Mouse (Mus musculus) hindbrain, postnatal 0 days (tissue): Measurements from ENCODE around the gene Rab5if. TPM values are rescaled to one million over a fixed set of nuclear protein-coding genes. Genes with fewer than 3 reads are reported as not detected.
"Not testable (repeated sequence)": the region's sequence is repeated elsewhere in the genome, so short reads cannot be mapped to it uniquely, and the experiment has no call there.

Experiments used
- ATAC-seq: fragments of 200-750 bp; cut with Nextera tagmentation; 2 replicates; pipeline ENCODE4 v1.8.0; 2017; ENCODE audit warnings: mild to moderate bottlenecking, moderate TSS enrichment, moderate library complexity
- DNase-seq: peaks from one replicate; pipeline ENCODE4 v3.0.0-alpha.2; 2015; ENCODE audit warnings: low spot score
- H3K27ac ChIP-seq: fragments of 300-500 bp; sonication (generic); 2 replicates; pipeline ENCODE4 v1.5.1; 2014; ENCODE audit warnings: mild to moderate bottlenecking
- H3K27me3 ChIP-seq: fragments of 300-500 bp; sonication (generic); 2 replicates; pipeline ENCODE4 v1.6.1; 2014; ENCODE audit warnings: low read length, mixed read lengths; ENCODE audit not compliant: insufficient read depth
- H3K36me3 ChIP-seq: fragments of 300-500 bp; sonication (generic); 2 replicates; pipeline ENCODE4 v1.6.1; 2014; ENCODE audit warnings: low read length, mixed read lengths; ENCODE audit not compliant: insufficient read depth
- H3K4me1 ChIP-seq: fragments of 300-500 bp; sonication (generic); 2 replicates; pipeline ENCODE4 v1.6.1; 2014; ENCODE audit warnings: antibody characterized with exemption, low read length, mixed read lengths; ENCODE audit not compliant: insufficient read depth
- H3K4me2 ChIP-seq: fragments of 300-500 bp; sonication (generic); 2 replicates; pipeline ENCODE4 v1.6.1; 2014; ENCODE audit warnings: low read depth, mild to moderate bottlenecking, low read length, moderate library complexity, mixed read lengths
- H3K4me3 ChIP-seq: fragments of 300-500 bp; sonication (generic); 2 replicates; pipeline ENCODE4 v1.5.1; 2014; ENCODE audit warnings: low read length
- H3K9ac ChIP-seq: fragments of 300-500 bp; sonication (generic); replicated peaks from 2 replicates; pipeline ENCODE4 v1.6.1; 2014; ENCODE audit warnings: mild to moderate bottlenecking, low read length, moderate library complexity, mixed read lengths
- H3K9me3 ChIP-seq: fragments of 300-500 bp; sonication (generic); 2 replicates; pipeline ENCODE4 v1.6.1; 2016; ENCODE audit warnings: low read length, mixed read lengths
- CTCF ChIP-seq: IDR thresholded peaks from 2 replicates; pipeline ENCODE4 v1.5.1; 2016; ENCODE audit warnings: antibody characterized with exemption, control low read depth, low read depth
- WGBS: fragments of 180-500 bp; shearing (Covaris S2); extraction: QIAGEN DNeasy Blood & Tissue Kit; methylation state at CpG from one replicate; pipeline ENCODE4 v1.1.7; 2014; 5-methylcytosine and 5-hydroxymethylcytosine counted together
- polyA plus RNA-seq: library from polyadenylated mRNA; unstranded; fragments of >200 nt; fragmentation: Nextera tagmentation; extraction: Ambion mirVana; gene quantifications from 2 replicates; pipeline ENCODE4 v1.2.1, GENCODE M21; 2015
- total RNA-seq: library from RNA; depleted of rRNA; stranded (reverse); fragments of >200 nt; gene quantifications from 2 replicates; pipeline ENCODE4 v1.2.3, GENCODE M21; 2014

Gene Rab5if
- total and polyA plus RNA-seq, 2 experiments from 2014 or later = 135 to 158 TPM

DNA sequence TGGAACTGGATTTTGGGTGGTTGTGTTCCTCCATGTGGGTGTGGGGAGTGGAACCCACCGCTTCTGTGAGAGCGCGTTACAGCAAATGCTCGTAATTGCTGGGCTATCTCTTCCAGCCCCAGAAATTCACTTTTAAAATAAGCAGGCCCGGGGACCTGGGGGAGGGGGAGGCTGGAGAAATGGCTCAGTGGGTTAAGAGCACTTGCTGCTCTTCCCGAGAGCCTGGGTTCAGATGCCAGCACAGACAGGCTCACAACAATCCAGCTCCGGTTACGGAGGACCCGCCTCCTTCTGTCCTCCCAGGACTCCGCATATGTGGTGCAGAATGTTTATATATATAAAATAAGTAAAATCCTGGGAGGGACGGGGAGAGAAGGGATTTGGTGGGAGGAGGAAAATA is 20.2 kb upstream of the Rab5if start:
- TF ChIP-seq CTCF = no peak
- H3K4me2 ChIP-seq = peak overlapping the region; percentile 77
- H3K9ac ChIP-seq = peak overlapping the region; percentile 19; the same call in 1 of the 2 replicates
- ATAC-seq = no peak
- DNase-seq = no peak
- H3K4me1 ChIP-seq = peaks cover 19% of the 10 kb centered on the region; the same call in 1 of the 2 replicates
- H3K27ac ChIP-seq = no peak overlapping the region
- no peaks in the 10 kb centered on the region for H3K36me3 ChIP-seq
- no peaks in the 10 kb centered on the region for H3K27me3 ChIP-seq
- H3K9me3 ChIP-seq = no peaks in the 10 kb centered on the region
- WGBS = 31% methylated on average over 11 of the region's 11 CpGs
- no peak overlapping the region for H3K4me3 ChIP-seq

DNA sequence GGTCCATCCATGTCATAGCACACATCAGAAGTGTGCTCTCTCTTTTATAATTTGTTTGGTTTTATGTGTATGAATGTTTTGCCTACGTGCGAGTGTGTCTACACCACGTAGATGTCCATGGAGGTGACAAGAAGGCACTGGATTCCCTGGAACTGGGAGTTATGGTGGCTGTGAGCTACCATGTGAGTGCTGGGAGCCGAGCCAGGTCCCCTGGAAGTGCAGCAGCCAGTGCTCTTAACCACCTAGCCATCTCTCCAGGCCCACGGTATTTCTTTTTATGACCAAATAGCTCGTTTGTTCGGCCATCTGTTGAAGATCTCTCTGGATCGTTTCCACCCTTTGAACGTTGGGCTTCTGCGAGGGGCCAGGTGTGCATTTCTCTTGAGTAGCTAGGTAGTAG is 19.6 kb upstream of the Rab5if start:
- peaks cover 19% of the 10 kb centered on the region; the same call in 1 of the 2 replicates for H3K4me1 ChIP-seq
- DNase-seq (no peak), ATAC-seq (no peak)
- no peak overlapping the region for H3K4me3 ChIP-seq
- H3K27me3 ChIP-seq = no peaks in the 10 kb centered on the region
- TF ChIP-seq CTCF = no peak
- H3K36me3 ChIP-seq = no peaks in the 10 kb centered on the region
- no peaks in the 10 kb centered on the region for H3K9me3 ChIP-seq
- WGBS = 63% methylated on average over 10 of the region's 10 CpGs
- H3K27ac ChIP-seq = no peak overlapping the region
- H3K9ac ChIP-seq = no peak overlapping the region
- H3K4me2 ChIP-seq = no peak overlapping the region

DNA sequence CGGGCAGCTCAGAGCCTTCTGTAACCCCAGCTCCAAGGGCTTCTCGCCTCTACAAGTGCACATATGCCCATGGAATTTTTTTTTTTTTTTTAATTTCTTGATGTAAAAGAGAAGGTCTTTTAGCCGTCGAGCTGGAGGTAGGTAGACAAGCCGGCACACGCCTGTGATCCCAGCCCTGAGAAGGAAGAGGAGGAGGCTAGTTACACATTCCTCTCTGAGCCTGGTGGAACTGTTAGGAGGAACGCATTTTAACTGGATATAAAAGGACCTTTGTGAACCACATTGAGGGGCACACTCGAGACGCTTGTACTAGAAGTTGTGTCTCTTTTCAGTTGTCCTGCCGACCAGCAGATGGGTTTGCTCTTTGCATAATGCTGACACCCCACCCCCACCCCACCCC is 18.2 kb upstream of the Rab5if start:
- WGBS = 33% methylated on average over 10 of the region's 10 CpGs
- no peak; the same call in 1 of the 2 replicates for ATAC-seq
- H3K4me3 ChIP-seq = no peak overlapping the region
- H3K4me2 ChIP-seq = no peak overlapping the region
- H3K9ac ChIP-seq = no peak overlapping the region
- no peaks in the 10 kb centered on the region for H3K9me3 ChIP-seq
- no peak for TF ChIP-seq CTCF
- no peaks in the 10 kb centered on the region for H3K36me3 ChIP-seq
- H3K27ac ChIP-seq = no peak overlapping the region
- DNase-seq = peak; percentile 21
- H3K27me3 ChIP-seq = no peaks in the 10 kb centered on the region
- H3K4me1 ChIP-seq = peaks cover 18% of the 10 kb centered on the region; the same call in 1 of the 2 replicates

DNA sequence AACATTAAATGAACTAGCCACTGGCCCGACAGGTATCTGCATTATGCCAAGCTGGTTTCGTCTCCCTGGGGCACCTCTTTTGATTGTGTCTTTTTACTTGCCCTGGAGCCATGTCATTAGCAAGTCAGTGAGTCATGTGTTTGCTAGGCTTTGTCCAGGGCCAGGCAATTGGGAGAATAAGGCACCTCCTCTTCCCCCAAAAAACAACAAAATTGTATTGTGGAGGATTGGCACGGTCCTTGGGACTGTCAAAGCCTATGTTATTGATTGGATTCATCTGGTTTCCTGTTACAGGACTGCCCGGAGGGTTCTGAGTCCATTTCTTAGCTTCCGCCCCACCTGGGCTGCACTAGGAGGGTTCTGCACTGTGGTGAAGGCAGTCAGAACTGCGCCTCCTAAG is 15.3 kb upstream of the Rab5if start:
- no peaks in the 10 kb centered on the region for H3K36me3 ChIP-seq
- no peak for TF ChIP-seq CTCF
- H3K27me3 ChIP-seq = no peaks in the 10 kb centered on the region
- WGBS = 58% methylated on average over 6 of the region's 6 CpGs
- H3K4me2 ChIP-seq = no peak overlapping the region
- H3K9ac ChIP-seq = no peak overlapping the region
- H3K9me3 ChIP-seq = no peaks in the 10 kb centered on the region
- DNase-seq (no peak), ATAC-seq (no peak)
- H3K4me1 ChIP-seq = peaks cover 9% of the 10 kb centered on the region; the same call in 1 of the 2 replicates
- H3K4me3 ChIP-seq = no peak overlapping the region
- no peak overlapping the region for H3K27ac ChIP-seq

DNA sequence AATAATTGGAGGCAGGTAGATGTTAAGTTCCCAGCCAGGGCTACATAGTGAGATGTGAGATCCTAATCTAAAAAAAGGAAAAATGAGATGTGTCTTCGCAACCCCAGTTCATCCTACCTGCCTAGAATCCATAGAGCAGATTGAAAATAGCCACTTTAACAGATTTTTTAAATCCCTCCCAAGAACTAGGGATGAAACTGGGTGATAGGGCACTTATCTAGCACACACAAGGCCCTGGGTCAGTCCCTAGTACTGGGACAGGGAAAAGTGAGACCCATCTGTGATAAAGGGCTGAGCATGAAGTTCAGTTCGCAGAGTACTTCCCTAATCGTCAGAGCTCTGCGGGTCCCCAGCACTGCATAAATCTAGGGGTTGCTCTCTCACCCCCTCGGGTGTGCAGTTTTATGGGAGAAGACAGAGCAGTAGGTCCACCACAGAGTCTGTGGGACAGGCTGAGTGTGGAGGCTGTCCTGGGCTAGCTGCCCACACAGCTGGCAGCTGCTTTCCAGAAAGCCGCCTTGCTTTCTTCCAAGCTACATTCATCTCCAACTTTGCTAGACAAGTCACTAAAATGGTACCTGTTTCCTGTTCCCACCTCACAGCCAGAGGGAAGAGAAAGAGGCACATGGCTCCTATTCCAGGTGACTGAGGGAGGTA is 14.3 kb upstream of the Rab5if start:
- H3K9ac ChIP-seq = no peak overlapping the region
- no peak for TF ChIP-seq CTCF
- ATAC-seq (no peak), DNase-seq (no peak)
- H3K4me3 ChIP-seq = no peak overlapping the region
- H3K4me2 ChIP-seq = no peak overlapping the region
- H3K27ac ChIP-seq = no peak overlapping the region
- no peaks in the 10 kb centered on the region for H3K36me3 ChIP-seq
- no peaks in the 10 kb centered on the region for H3K9me3 ChIP-seq
- H3K4me1 ChIP-seq = 0 out of 2 replicates have a peak, but pooled peaks cover 9% of the 10 kb centered on the region
- H3K27me3 ChIP-seq = no peaks in the 10 kb centered on the region
- 78% methylated on average over 6 of the region's 6 CpGs for WGBS

DNA sequence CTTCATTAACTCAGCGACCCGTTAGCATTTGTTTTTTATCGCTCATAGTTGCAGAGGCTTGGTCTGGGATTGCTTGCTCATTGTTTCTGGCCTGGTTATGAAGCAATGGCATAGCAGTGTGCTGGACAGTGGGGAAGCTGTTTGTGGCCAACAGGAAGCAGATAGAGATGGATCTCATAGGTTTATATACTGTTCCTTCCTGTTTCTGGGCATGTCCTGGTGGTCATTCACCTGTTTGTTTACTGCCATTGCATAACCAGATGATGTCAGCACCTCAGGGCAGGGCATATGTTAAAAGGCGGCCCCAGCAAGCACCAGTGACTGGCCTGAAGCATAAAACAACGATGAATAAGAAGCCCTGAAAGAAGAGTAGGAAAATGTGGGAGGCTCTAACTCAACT is 12.4 kb upstream of the Rab5if start:
- WGBS = 87% methylated on average over 5 of the region's 5 CpGs
- ATAC-seq = no peak
- no peaks in the 10 kb centered on the region for H3K36me3 ChIP-seq

DNA sequence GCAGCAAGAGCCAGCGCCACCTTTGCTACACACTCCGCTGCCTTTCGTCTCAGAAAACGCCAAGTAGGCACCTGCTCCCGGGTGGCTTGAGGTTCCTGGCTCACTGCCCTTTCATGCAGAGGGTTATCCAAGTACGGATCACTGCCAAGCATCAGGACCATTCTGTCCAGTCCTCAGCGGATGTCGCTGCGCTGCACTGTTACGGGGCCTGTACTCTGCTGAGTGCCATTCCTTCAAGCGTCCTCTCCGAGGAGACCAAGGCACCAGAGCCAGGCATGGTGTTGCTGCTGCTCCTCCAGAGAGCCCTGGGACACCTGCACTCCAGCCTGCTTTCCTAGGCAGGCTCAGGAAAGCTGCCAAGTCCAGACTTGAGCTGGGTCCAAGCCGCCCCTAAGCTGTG is 9.3 kb upstream of the Rab5if start:
- not testable (repeated sequence) for DNase-seq, H3K4me1 ChIP-seq, H3K36me3 ChIP-seq, H3K27ac ChIP-seq, H3K9me3 ChIP-seq, H3K9ac ChIP-seq, H3K27me3 ChIP-seq, H3K4me2 ChIP-seq, H3K4me3 ChIP-seq
- 53% methylated on average over 8 of the region's 13 CpGs for WGBS
- ATAC-seq = peak; percentile 70

More for the DNA sequence above, 12.4 kb upstream of the Rab5if start:
- no peaks in the 10 kb centered on the region for H3K9me3 ChIP-seq
- H3K4me1 ChIP-seq = 0 out of 2 replicates have a peak, but pooled peaks cover 3% of the 10 kb centered on the region
- no peak overlapping the region for H3K4me3 ChIP-seq
- H3K4me2 ChIP-seq = no peak overlapping the region
- H3K27me3 ChIP-seq = no peaks in the 10 kb centered on the region
- no peak for DNase-seq
- no peak overlapping the region for H3K27ac ChIP-seq
- no peak for TF ChIP-seq CTCF
- H3K9ac ChIP-seq = no peak overlapping the region
